In the genomic region with DNA sequence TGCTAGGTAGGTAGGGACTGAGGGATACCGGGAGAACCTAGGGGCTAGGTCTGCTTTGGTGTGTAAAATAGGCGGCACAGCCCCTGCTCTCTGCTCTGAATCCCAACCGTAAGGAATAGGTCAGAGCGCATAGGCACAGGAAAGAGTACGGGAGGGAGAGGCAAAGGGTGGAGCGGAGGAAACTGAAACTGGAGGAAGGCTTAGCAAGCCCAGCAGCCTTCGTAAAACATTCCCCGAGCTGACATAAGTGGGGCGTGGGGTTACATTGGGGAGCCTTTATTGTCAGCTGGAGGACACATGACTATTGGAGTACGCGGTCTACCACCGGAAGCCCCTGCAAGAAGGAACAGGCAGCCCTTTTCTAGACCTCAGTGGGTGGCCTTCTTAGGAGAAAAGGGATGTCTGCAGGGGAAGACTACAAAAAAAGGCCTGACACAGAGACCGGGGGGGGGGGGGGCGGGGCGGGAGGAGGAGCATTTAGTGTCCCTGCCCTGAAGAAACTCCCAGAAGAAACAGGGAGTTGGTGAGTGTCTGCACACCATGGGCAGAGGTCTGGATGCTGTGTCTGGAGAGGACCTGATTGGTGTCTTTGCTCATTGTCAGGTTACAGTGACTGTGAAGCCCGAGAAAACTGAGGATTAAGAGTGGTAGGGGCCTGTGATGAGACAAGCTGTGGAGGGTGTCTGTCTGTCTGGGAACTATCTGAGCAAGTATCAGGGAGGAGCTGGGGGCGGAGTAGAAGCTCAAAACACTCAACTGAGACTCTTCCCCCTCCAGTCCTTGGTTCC, we compare ENCODE assay signal across 9 mouse cellular contexts. TPM values are rescaled to one million over a fixed set of nuclear protein-coding genes. Genes with fewer than 3 reads are reported as not detected.
DNase-seq lines count a peak whose midpoint lies in the region; ATAC-seq lines count a peak whose summit lies in the region.
"Had no signal": no experiment of that assay in that cellular context is flagged by ENCODE, and none has a peak within 500 bp of the region (broad histone marks: within the 10 kb centered on the region; RNA-seq: fewer than 3 reads in every experiment).

No protein-coding gene starts in this region.

- ATAC-seq in frontal cortex, adult (ENCODE audit: low TSS enrichment) = peak; percentile 84; the same call in 1 of the 2 replicates
- ATAC-seq in common myeloid progenitor, adult 5-6 weeks (replicated peaks; ENCODE audit: low read depth, poor library complexity, severe bottlenecking) = peak; percentile 96
- ATAC-seq in inflammation-experienced regulatory T-cells, adult 6 months = peak; percentile 90
- peak; percentile 89 for ATAC-seq in limb, embryonic 13.5 days (ENCODE audit: low FRiP score, low read depth)
- ATAC-seq in midbrain, embryonic 12.5 days (ENCODE audit: low FRiP score, low read depth) = peak; percentile 60; the same call in 1 of the 2 replicates
- peak; percentile 87 for ATAC-seq in stomach, embryonic 14.5 days (ENCODE audit: insufficient number of reproducible peaks, insufficient read depth, low FRiP score, low read depth)

- peak overlapping the region; percentile 62 for H3K4me2 ChIP-seq in limb, embryonic 13.5 days (replicated peaks)
- peak overlapping the region; percentile 56 for H3K4me2 ChIP-seq in midbrain, embryonic 12.5 days (replicated peaks)
- H3K4me2 ChIP-seq in stomach, embryonic 14.5 days (replicated peaks; ENCODE audit: low read depth, low read length) = peak overlapping the region; percentile 58

- peaks cover 6% of the 10 kb centered on the region; the same call in 1 of the 2 replicates for H3K4me1 ChIP-seq in limb, embryonic 13.5 days
- peaks cover 5% of the 10 kb centered on the region; the same call in 1 of the 2 replicates for H3K4me1 ChIP-seq in midbrain, embryonic 12.5 days
- no peaks in the 10 kb centered on the region for H3K4me1 ChIP-seq in stomach, embryonic 14.5 days (ENCODE audit: control insufficient read depth, insufficient read depth, low read length)

- 7% methylated on average over 14 of the region's 17 CpGs for WGBS in limb, embryonic 13.5 days
- WGBS in midbrain, embryonic 12.5 days = 4% methylated on average over 14 of the region's 17 CpGs
- 4% methylated on average over 14 of the region's 17 CpGs for WGBS in stomach, embryonic 14.5 days

- 0 out of 2 replicates have a peak, but pooled peaks cover 3% of the 10 kb centered on the region for H3K9me3 ChIP-seq in limb, embryonic 13.5 days
- H3K9me3 ChIP-seq in midbrain, embryonic 12.5 days = no peaks in the 10 kb centered on the region
- no peaks in the 10 kb centered on the region for H3K9me3 ChIP-seq in stomach, embryonic 14.5 days (ENCODE audit: control insufficient read depth, low read depth, low read length)

- H3K9ac ChIP-seq in limb, embryonic 13.5 days = peak overlapping the region; percentile 53
- H3K9ac ChIP-seq in midbrain, embryonic 12.5 days (replicated peaks) = peak overlapping the region; percentile 7; the same call in 1 of the 2 replicates
- no peak overlapping the region; the same call in 1 of the 2 replicates for H3K9ac ChIP-seq in stomach, embryonic 14.5 days (replicated peaks; ENCODE audit: low read depth, low read length)

- H3K27ac ChIP-seq in limb, embryonic 13.5 days = peak overlapping the region; percentile 64
- H3K27ac ChIP-seq in midbrain, embryonic 12.5 days (replicated peaks) = no peak overlapping the region; the same call in 1 of the 2 replicates
- H3K27ac ChIP-seq in stomach, embryonic 14.5 days (ENCODE audit: low read length) = peak overlapping the region; percentile 95

- no peak for DNase-seq in frontal cortex, postnatal 25 days (ENCODE audit: low spot score in 2 of 2)
- DNase-seq in gastrocnemius, postnatal 25 days = peak; percentile 61

- H3K27me3 ChIP-seq in limb, embryonic 13.5 days = no peaks in the 10 kb centered on the region
- peaks cover 3% of the 10 kb centered on the region; the same call in 1 of the 2 replicates for H3K27me3 ChIP-seq in midbrain, embryonic 12.5 days
- no peaks in the 10 kb centered on the region for H3K27me3 ChIP-seq in stomach, embryonic 14.5 days (ENCODE audit: control insufficient read depth, insufficient read depth, low read length)

- peak overlapping the region; percentile 38 for H3K4me3 ChIP-seq in limb, embryonic 13.5 days
- H3K4me3 ChIP-seq in midbrain, embryonic 12.5 days = peak overlapping the region; percentile 28
- H3K4me3 ChIP-seq in stomach, embryonic 14.5 days (ENCODE audit: low read depth, low read length) = peak overlapping the region; percentile 32

- H3K36me3 ChIP-seq in limb, embryonic 13.5 days = no peaks in the 10 kb centered on the region
- no peaks in the 10 kb centered on the region for H3K36me3 ChIP-seq in midbrain, embryonic 12.5 days
- no peaks in the 10 kb centered on the region for H3K36me3 ChIP-seq in stomach, embryonic 14.5 days (ENCODE audit: control insufficient read depth, insufficient read depth, low read length)

RNA-seq across cellular contexts. Expression of a gene that starts 0.8 kb away (rescaled TPM):
- total RNA-seq in common myeloid progenitor, adult 5-6 weeks (2017) = 0.37 and 0.49 TPM in 2 replicates
- 1 to 10 TPM; 2.8 to 3.4 TPM for total RNA-seq in gastrocnemius, postnatal 25 days (2021)
- polyA plus RNA-seq in inflammation-experienced regulatory T-cells, adult 6 months (2017; shearing (Covaris generic)) = under 1 TPM; 0.57 to 0.67 (median 0.58) TPM
- 0.17 and 0.23 TPM in 2 replicates for polyA plus RNA-seq in limb, embryonic 13.5 days (2015; fragmentation: Nextera tagmentation; extraction: Ambion mirVana)
- 0.59 and 0.63 TPM in 2 replicates for polyA plus RNA-seq in midbrain, embryonic 12.5 days (2016; fragmentation: Nextera tagmentation; extraction: Ambion mirVana)
- polyA plus RNA-seq in stomach, embryonic 14.5 days (2014; fragmentation: Nextera tagmentation; extraction: Ambion mirVana) = 1.0 and 1.1 TPM in 2 replicates

RNA-seq across cellular contexts. Expression of a gene that starts 19.2 kb away (rescaled TPM):
- total RNA-seq in common myeloid progenitor, adult 5-6 weeks (2017) = not detected in 2 replicates
- not detected for total RNA-seq in gastrocnemius, postnatal 25 days (2021)
- not detected for polyA plus RNA-seq in inflammation-experienced regulatory T-cells, adult 6 months (2017; shearing (Covaris generic))
- polyA plus RNA-seq in limb, embryonic 13.5 days (2015; fragmentation: Nextera tagmentation; extraction: Ambion mirVana) = 0.09 TPM in 1 of 2 replicates, not detected in the other
- 0.08 and 0.10 TPM in 2 replicates for polyA plus RNA-seq in midbrain, embryonic 12.5 days (2016; fragmentation: Nextera tagmentation; extraction: Ambion mirVana)
- polyA plus RNA-seq in stomach, embryonic 14.5 days (2014; fragmentation: Nextera tagmentation; extraction: Ambion mirVana) = 0.23 and 0.27 TPM in 2 replicates
- polyA plus RNA-seq: C2C12 had no signal

RNA-seq across cellular contexts. Expression of a gene that starts 30.6 kb away (rescaled TPM):
- 2.2 and 10.0 TPM in 2 replicates for total RNA-seq in common myeloid progenitor, adult 5-6 weeks (2017)
- under 1 TPM; 0.51 to 0.67 TPM for total RNA-seq in gastrocnemius, postnatal 25 days (2021)
- 100 to 1,000 TPM; 200 to 462 (median 264) TPM for polyA plus RNA-seq in inflammation-experienced regulatory T-cells, adult 6 months (2017; shearing (Covaris generic))
- polyA plus RNA-seq in limb, embryonic 13.5 days (2015; fragmentation: Nextera tagmentation; extraction: Ambion mirVana) = 0.74 and 1.0 TPM in 2 replicates
- polyA plus RNA-seq in midbrain, embryonic 12.5 days (2016; fragmentation: Nextera tagmentation; extraction: Ambion mirVana) = 2.5 and 4.2 TPM in 2 replicates
- polyA plus RNA-seq in stomach, embryonic 14.5 days (2014; fragmentation: Nextera tagmentation; extraction: Ambion mirVana) = 23.9 and 32.8 TPM in 2 replicates

RNA-seq across cellular contexts. Expression of a gene that starts 42.3 kb away (rescaled TPM):
- not detected in 2 replicates for total RNA-seq in common myeloid progenitor, adult 5-6 weeks (2017)
- not detected for total RNA-seq in gastrocnemius, postnatal 25 days (2021)
- not detected for polyA plus RNA-seq in inflammation-experienced regulatory T-cells, adult 6 months (2017; shearing (Covaris generic))
- polyA plus RNA-seq in limb, embryonic 13.5 days (2015; fragmentation: Nextera tagmentation; extraction: Ambion mirVana) = not detected in 2 replicates
- polyA plus RNA-seq in midbrain, embryonic 12.5 days (2016; fragmentation: Nextera tagmentation; extraction: Ambion mirVana) = not detected in 2 replicates
- polyA plus RNA-seq in stomach, embryonic 14.5 days (2014; fragmentation: Nextera tagmentation; extraction: Ambion mirVana) = not detected in 2 replicates
- polyA plus RNA-seq: C2C12 had no signal
